Mouse (Mus musculus) ES-Bruce4 (cell line): Measurements from ENCODE around the gene Cry2. TPM values are rescaled to one million over a fixed set of nuclear protein-coding genes. Genes with fewer than 3 reads are reported as not detected.

ENCODE experiments used
- H3K27ac ChIP-seq: 2 replicates; pipeline ENCODE4 v1.5.1; 2012; ENCODE audit warnings: low read length, inconsistent platforms; ENCODE audit not compliant: insufficient read depth
- H3K27me3 ChIP-seq: 2 replicates; pipeline ENCODE4 v1.6.1; 2012; ENCODE audit warnings: mild to moderate bottlenecking, low read length, inconsistent platforms; ENCODE audit not compliant: control insufficient read depth, poor library complexity, insufficient read depth, severe bottlenecking
- H3K36me3 ChIP-seq: 2 replicates; pipeline ENCODE4 v1.6.1; 2012; ENCODE audit warnings: inconsistent platforms, mild to moderate bottlenecking, low read length, moderate library complexity; ENCODE audit not compliant: control insufficient read depth, poor library complexity, insufficient read depth, severe bottlenecking
- H3K4me1 ChIP-seq: one replicate; pipeline ENCODE4 v1.8.1; 2011; ENCODE audit warnings: low read length; ENCODE audit not compliant: control insufficient read depth, insufficient read depth
- H3K4me3 ChIP-seq: 2 replicates; pipeline ENCODE4 v1.5.1; 2011; ENCODE audit warnings: low read depth, mild to moderate bottlenecking, low read length
- H3K9ac ChIP-seq: 2 replicates; pipeline ENCODE4 v1.6.1; 2012; ENCODE audit warnings: low read depth, mild to moderate bottlenecking, inconsistent platforms; ENCODE audit not compliant: poor library complexity, severe bottlenecking
- H3K9me3 ChIP-seq: replicated peaks from 2 replicates; pipeline ENCODE4 v1.6.1; 2012; ENCODE audit warnings: mild to moderate bottlenecking, low read length, inconsistent platforms; ENCODE audit not compliant: control insufficient read depth, poor library complexity, insufficient read depth, severe bottlenecking
- CTCF ChIP-seq: IDR thresholded peaks from one replicate; pipeline ENCODE4 v1.8.1; 2011; ENCODE audit warnings: low read depth, low read length
- EP300 ChIP-seq: IDR thresholded peaks from 2 replicates; pipeline ENCODE4 v1.6.1; 2011; ENCODE audit warnings: low read depth, low read length; ENCODE audit not compliant: insufficient read depth
- POLR2A ChIP-seq: IDR thresholded peaks from one replicate; pipeline ENCODE4 v1.8.1; 2011; ENCODE audit warnings: low read length; ENCODE audit not compliant: insufficient read depth
- polyA plus RNA-seq: library from polyadenylated mRNA; stranded (reverse); fragments of >200 nt; gene quantifications from 2 replicates; pipeline ENCODE4 v1.2.4, GENCODE M21; 2011; ENCODE audit warnings: low read depth; ENCODE audit not compliant: missing spikeins, insufficient read depth, insufficient read length

The Cry2 gene
- polyA plus RNA-seq, 1 experiment: 9.9 TPM

DNA sequence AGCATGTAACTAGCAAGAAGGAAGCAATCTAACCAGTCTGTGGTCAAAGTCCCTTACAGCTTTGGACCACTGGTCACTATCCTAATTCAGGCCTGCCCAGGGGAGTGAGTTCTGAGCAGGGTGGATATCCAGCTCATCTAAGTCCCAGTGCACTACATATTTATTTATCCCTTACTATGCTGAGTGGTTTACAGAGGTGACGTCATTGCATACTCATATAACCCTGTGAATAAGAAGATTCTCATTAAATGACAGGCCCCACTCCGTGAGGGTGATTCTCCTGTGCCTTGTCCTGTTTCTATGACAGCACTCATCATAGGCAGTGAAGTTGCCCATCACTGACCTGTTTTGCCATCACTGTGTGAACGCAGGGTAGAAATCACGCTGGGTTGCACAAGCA lies 8.5 kb downstream of the Cry2 start:
- no peaks in the 10 kb centered on the region for H3K36me3 ChIP-seq
- no peak overlapping the region for H3K9ac ChIP-seq

DNA sequence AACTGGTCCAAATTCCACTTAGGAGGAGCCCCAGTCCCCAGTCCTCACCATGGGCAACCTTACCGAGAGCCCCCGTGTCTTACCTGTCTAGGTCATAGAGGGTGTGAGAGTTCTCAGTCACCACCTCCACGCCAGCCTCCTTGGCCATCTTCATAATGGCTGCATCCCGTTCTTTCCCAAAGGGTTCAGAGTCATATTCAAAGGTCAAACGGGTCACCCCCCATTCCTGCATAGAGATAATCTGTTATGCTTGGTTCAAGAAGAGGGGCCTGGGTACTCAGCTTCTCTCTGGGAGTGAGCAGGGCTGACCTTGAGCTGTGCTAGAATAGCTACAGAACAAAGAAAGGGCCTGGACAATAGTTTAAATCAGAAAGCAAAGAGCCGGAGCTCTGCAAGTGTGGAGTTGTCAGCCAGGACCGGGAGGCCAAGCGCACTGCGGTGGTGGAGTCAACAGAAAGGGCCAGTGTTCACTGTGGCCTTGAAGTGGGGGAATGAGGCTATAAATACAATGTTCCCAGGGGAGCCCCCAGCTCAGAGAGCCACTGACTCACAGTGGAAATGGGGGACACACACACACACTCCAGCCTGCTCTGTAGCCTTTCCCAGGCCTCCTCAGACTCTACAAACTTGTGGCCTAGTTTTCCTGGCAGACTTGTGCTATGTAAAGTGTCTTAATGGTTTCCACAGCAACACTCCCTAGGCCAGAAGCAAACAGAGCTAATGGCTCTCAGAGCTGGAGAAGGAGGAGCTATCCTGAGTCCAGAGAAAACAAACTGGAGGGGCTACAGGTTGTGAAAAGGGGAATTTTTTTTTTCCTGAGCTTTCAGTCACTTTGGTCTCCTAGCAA lies 9.2 kb downstream of the Cry2 start:
- Histone ChIP-seq H3K27ac (peak overlapping the region; percentile 70), H3K4me1 (peaks cover 10% of the 10 kb centered on the region), H3K9me3 (no peaks in the 10 kb centered on the region), H3K9ac (no peak overlapping the region), H3K36me3 (no peaks in the 10 kb centered on the region), H3K4me3 (no peak overlapping the region), H3K27me3 (no peaks in the 10 kb centered on the region)
- TF ChIP-seq EP300 (no peak), CTCF (no peak), POLR2A (no peak)

More for the DNA sequence above, 8.5 kb downstream of the Cry2 start:
- Histone ChIP-seq H3K9me3 (no peaks in the 10 kb centered on the region), H3K4me1 (peaks cover 11% of the 10 kb centered on the region), H3K4me3 (no peak overlapping the region), H3K27me3 (no peaks in the 10 kb centered on the region), H3K27ac (peak overlapping the region; percentile 70)
- TF ChIP-seq CTCF (no peak), POLR2A (no peak), EP300 (no peak)

DNA sequence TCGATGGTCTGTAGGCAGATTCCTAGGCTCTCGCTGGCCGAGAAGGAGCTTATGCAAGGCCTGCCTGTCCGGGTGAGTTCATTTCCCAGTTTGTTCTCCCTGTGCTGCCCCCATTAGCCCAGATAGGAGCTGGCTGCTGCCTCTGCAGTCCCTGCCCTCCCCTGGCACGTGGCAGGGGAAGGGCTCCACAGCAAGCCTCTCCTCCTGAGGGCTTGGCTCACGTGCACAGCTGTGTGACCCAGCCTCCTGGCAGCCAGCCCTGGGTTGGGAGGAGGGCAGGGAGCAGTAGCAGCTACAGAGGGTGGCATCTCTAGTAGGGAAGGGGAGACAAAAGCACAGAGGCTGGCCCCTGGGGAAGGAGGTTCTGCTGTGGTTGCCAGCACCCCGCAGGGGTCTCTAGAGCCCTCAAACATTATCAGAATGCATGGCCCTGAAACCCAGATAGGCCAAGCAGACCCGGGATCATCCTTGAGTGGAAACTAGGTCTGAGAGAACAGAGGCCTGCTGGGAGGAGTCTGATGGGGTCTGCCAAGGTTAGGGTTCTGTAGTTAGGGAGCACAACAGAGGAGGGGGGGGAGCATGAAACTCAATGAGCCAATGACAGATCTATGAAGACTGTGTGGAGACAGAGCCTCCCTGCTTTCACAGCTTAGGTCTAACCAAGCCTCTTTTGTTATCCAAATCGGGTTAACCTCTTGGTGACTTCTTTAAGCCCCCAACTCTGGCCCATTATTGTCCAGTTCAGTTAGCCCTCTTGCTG lies 10.0 kb downstream of the Cry2 start:
- TF ChIP-seq CTCF (no peak), POLR2A (no peak), EP300 (no peak)
- H3K27me3 ChIP-seq: no peaks in the 10 kb centered on the region
- no peaks in the 10 kb centered on the region for H3K36me3 ChIP-seq
- no peak overlapping the region for H3K9ac ChIP-seq
- H3K4me1 ChIP-seq: peaks cover 5% of the 10 kb centered on the region
- no peaks in the 10 kb centered on the region for H3K9me3 ChIP-seq
- no peak overlapping the region for H3K4me3 ChIP-seq
- H3K27ac ChIP-seq: peak overlapping the region; percentile 70

DNA sequence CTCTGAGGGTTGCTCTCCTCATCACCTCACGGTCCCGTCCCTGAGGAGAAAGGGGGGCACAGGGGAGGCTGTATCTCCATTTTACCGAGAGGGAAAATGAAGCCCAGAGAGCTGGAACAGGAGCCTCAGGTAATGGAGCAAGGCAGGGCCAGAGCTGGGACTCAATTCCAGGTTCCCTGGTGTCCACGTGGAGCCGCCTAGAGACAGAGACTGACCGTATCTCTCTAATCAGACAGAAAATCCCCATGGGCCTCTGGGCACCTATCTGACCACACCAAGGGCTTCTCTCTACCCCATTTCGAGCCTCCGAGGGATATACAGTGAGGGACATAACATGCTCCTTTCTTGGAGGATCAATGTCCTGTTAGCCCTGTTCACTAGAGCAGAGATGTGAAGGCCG lies 10.7 kb downstream of the Cry2 start:
- Histone ChIP-seq H3K27me3 (no peaks in the 10 kb centered on the region), H3K9me3 (no peaks in the 10 kb centered on the region), H3K9ac (no peak overlapping the region), H3K27ac (no peak overlapping the region), H3K4me3 (no peak overlapping the region), H3K36me3 (no peaks in the 10 kb centered on the region), H3K4me1 (peaks cover 5% of the 10 kb centered on the region)
- TF ChIP-seq POLR2A (no peak), CTCF (no peak), EP300 (no peak)

DNA sequence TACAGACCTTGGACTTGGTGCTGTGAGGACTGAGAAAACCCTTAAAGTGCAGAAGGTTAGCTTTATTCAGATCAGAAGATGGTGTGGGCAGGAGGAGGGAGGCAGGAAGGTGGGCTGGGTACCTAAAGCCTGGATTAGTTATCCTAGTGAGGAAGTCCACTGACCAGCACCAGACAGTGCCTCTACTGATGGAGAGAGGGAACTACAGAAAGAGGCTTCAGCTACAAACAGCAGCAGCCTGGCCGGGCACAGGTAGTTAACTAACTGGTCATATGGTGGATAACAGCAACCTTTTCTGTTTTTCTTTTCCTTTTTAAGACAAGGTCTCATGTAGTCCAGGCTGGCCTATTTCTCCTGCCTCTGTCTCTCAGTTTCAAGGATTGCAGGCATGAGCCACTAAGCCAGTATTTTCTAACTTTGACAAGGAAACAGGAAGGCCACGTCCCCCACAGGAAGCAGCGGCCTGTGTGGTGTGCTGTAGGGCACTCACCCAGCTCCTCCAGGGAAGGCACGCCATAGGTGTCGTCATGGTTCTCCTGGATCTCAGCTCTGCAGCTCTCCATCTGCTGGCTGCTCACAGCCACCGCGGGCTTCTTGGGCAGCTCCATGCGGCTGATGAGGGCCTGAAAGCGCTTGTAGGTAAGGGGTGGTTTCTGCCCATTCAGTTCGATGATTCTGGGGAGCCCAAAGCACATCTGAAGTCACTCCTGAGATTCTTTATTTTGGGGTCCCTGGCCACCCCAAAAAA lies 11.3 kb downstream of the Cry2 start:
- H3K4me3 ChIP-seq: no peak overlapping the region
- no peak overlapping the region for H3K27ac ChIP-seq
- H3K9ac ChIP-seq: no peak overlapping the region
- no peaks in the 10 kb centered on the region for H3K36me3 ChIP-seq
- peaks cover 2% of the 10 kb centered on the region for H3K4me1 ChIP-seq
- TF ChIP-seq POLR2A (no peak), EP300 (no peak), CTCF (peak; percentile 15)
- H3K9me3 ChIP-seq: no peaks in the 10 kb centered on the region
- H3K27me3 ChIP-seq: no peaks in the 10 kb centered on the region
